Comparison of ENCODE assay signal across 13 mouse cellular contexts in genomic region chr7:133059150-133059509, GRCm38 (mm10).
A peak's percentile ranks its signal among the peaks of the same experiment; 100 is the strongest.
DNase-seq lines count a peak whose midpoint lies in the region; ATAC-seq and TF ChIP-seq lines count a peak whose summit lies in the region.
"Had no signal": no experiment of that assay in that cellular context is flagged by ENCODE, and none has a peak within 500 bp of the region (broad histone marks: within the 10 kb centered on the region; RNA-seq: fewer than 3 reads in every experiment).

No protein-coding gene starts in this region.

- TF ChIP-seq CTCF in ES-Bruce4 (IDR thresholded peaks at IDR 0.05; ENCODE audit: low read depth, low read length) = no peak

- peaks cover 31% of the 10 kb centered on the region for H3K36me3 ChIP-seq in heart, embryonic 13.5 days
- peaks cover 41% of the 10 kb centered on the region for H3K36me3 ChIP-seq in ES-Bruce4 (ENCODE audit: control insufficient read depth, insufficient read depth, low read length, poor library complexity, severe bottlenecking)
- peaks cover 2% of the 10 kb centered on the region; the same call in 1 of the 2 replicates for H3K36me3 ChIP-seq in heart, embryonic 15.5 days

- peaks cover 78% of the 10 kb centered on the region for H3K4me1 ChIP-seq in heart, embryonic 13.5 days
- H3K4me1 ChIP-seq in ES-Bruce4 (ENCODE audit: control insufficient read depth, insufficient read depth, low read length) = peaks cover 3% of the 10 kb centered on the region
- H3K4me1 ChIP-seq in heart, embryonic 15.5 days (replicated peaks) = peaks cover 53% of the 10 kb centered on the region

- ATAC-seq in heart, embryonic 13.5 days (ENCODE audit: extremely low read depth, insufficient number of reproducible peaks, low FRiP score, low TSS enrichment) = no peak
- ATAC-seq in heart, embryonic 15.5 days (replicated peaks; ENCODE audit: insufficient number of reproducible peaks, insufficient read depth, low FRiP score, low read depth) = no peak
- ATAC-seq: liver, postnatal 0 days had no signal

- no peak for TF ChIP-seq EP300 in ES-Bruce4 (IDR thresholded peaks at IDR 0.05; ENCODE audit: insufficient read depth, low read depth, low read length)

- 29% methylated on average over 6 of the region's 6 CpGs for WGBS in heart, embryonic 13.5 days
- 28% methylated on average over 6 of the region's 6 CpGs for WGBS in heart, embryonic 15.5 days

- H3K9ac ChIP-seq in heart, embryonic 13.5 days = peak overlapping the region; percentile 52; the same call in 1 of the 2 replicates
- H3K9ac ChIP-seq in ES-Bruce4 (ENCODE audit: low read depth, poor library complexity, severe bottlenecking) = no peak overlapping the region
- no peak overlapping the region for H3K9ac ChIP-seq in heart, embryonic 15.5 days
- H3K9ac ChIP-seq: kidney, embryonic 15.5 days; liver, postnatal 0 days had no signal

- no peaks in the 10 kb centered on the region for H3K27me3 ChIP-seq in heart, embryonic 13.5 days (replicated peaks)
- H3K27me3 ChIP-seq in ES-Bruce4 (ENCODE audit: control insufficient read depth, insufficient read depth, low read length, poor library complexity, severe bottlenecking) = no peaks in the 10 kb centered on the region
- no peaks in the 10 kb centered on the region for H3K27me3 ChIP-seq in heart, embryonic 15.5 days
- H3K27me3 ChIP-seq: kidney, embryonic 15.5 days; megakaryocyte, embryonic 14.5 days had no signal

- peak; percentile 37 for DNase-seq in cerebellum, adult 11 months
- no peak for DNase-seq in cerebellum, adult 11-12 months
- DNase-seq in heart, adult 9 months (ENCODE audit: low spot score in 2 of 2) = no peak
- DNase-seq in kidney, adult 18-20 months = no peak
- DNase-seq in frontal cortex, postnatal 10 days (ENCODE audit: low spot score in 2 of 2) = no peak
- DNase-seq: liver, postnatal 0 days; thymus, adult 2 months had no signal

- H3K9me3 ChIP-seq in heart, embryonic 13.5 days = no peaks in the 10 kb centered on the region
- no peaks in the 10 kb centered on the region for H3K9me3 ChIP-seq in ES-Bruce4 (replicated peaks; ENCODE audit: control insufficient read depth, insufficient read depth, low read length, poor library complexity, severe bottlenecking)
- H3K9me3 ChIP-seq in heart, embryonic 15.5 days (replicated peaks) = no peaks in the 10 kb centered on the region
- H3K9me3 ChIP-seq: G1E; kidney, embryonic 15.5 days; megakaryocyte, embryonic 14.5 days had no signal

- no peak for TF ChIP-seq POLR2A in ES-Bruce4 (IDR thresholded peaks at IDR 0.05; ENCODE audit: insufficient read depth, low read length)

- peak overlapping the region; percentile 94 for H3K27ac ChIP-seq in heart, embryonic 13.5 days (replicated peaks)
- peak overlapping the region; percentile 26; the same call in 1 of the 2 replicates for H3K27ac ChIP-seq in ES-Bruce4 (ENCODE audit: insufficient read depth, low read length)
- peak overlapping the region; percentile 89 for H3K27ac ChIP-seq in heart, embryonic 15.5 days
- H3K27ac ChIP-seq: kidney, embryonic 15.5 days had no signal

- peak overlapping the region; percentile 36 for H3K4me2 ChIP-seq in heart, embryonic 13.5 days
- peak overlapping the region; percentile 27 for H3K4me2 ChIP-seq in heart, embryonic 15.5 days
- H3K4me2 ChIP-seq: kidney, embryonic 15.5 days had no signal

- no peak overlapping the region for H3K4me3 ChIP-seq in heart, embryonic 13.5 days
- H3K4me3 ChIP-seq in ES-Bruce4 (ENCODE audit: low read depth, low read length) = no peak overlapping the region
- H3K4me3 ChIP-seq in heart, embryonic 15.5 days = no peak overlapping the region
- H3K4me3 ChIP-seq: kidney, embryonic 15.5 days; megakaryocyte, embryonic 14.5 days had no signal

Comparison
In these comparisons a context has a peak if more than half of its experiments do, and no peak if none do; other contexts are left out.
1. H3K27ac ChIP-seq: peak in every context shown above with its lines; median percentile 94 in heart, embryonic 13.5 days; 89 in heart, embryonic 15.5 days; 26 in ES-Bruce4.